Mouse (Mus musculus): Measurements from ENCODE around the gene Nucb1. TPM values are rescaled to one million over a fixed set of nuclear protein-coding genes. Genes with fewer than 3 reads are reported as not detected.
A peak's percentile ranks its signal among the peaks of the same experiment; 100 is the strongest.
"Not testable (repeated sequence)": the region's sequence is repeated elsewhere in the genome, so short reads cannot be mapped to it uniquely, and the experiment has no call there.

Gene Nucb1
- polyA plus RNA-seq, 1 experiment, result 115 TPM

GRCm38 (mm10) chr7:45467090-45467670 is 43.0 kb downstream of the Nucb1 start:
- peaks cover 37% of the 10 kb centered on the region for H3K36me3 ChIP-seq (ENCODE audit: control insufficient read depth, insufficient read depth)
- TF ChIP-seq MYOG (IDR thresholded peaks at IDR 0.05; ENCODE audit: control insufficient read depth, extremely low read depth, insufficient read length), result no peak
- H3K79me3 ChIP-seq (ENCODE audit: low read depth), result peaks cover 34% of the 10 kb centered on the region
- H3K27me3 ChIP-seq (ENCODE audit: control insufficient read depth, insufficient read depth, insufficient read length), result no peaks in the 10 kb centered on the region
- peaks cover 43% of the 10 kb centered on the region for H3K79me2 ChIP-seq (ENCODE audit: control insufficient read depth, insufficient read depth)
- no peak overlapping the region for H3K4me3 ChIP-seq (ENCODE audit: insufficient read depth, poor library complexity, severe bottlenecking)
- H3ac ChIP-seq (ENCODE audit: control insufficient read depth, insufficient read length, low read depth), result peak overlapping the region; percentile 46

- Histone ChIP-seq H3K27me3 (ENCODE audit: control insufficient read depth, insufficient read depth, insufficient read length) (no peaks in the 10 kb centered on the region), H3K36me3 (ENCODE audit: control insufficient read depth, insufficient read depth) (peaks cover 42% of the 10 kb centered on the region), H3ac (ENCODE audit: control insufficient read depth, insufficient read length, low read depth) (peak within 1 kb of the TSS; percentile 75), H3K4me3 (ENCODE audit: insufficient read depth, poor library complexity, severe bottlenecking) (peak within 1 kb of the TSS; percentile 76), H3K79me2 (ENCODE audit: control insufficient read depth, insufficient read depth) (peaks cover 43% of the 10 kb centered on the region), H3K79me3 (ENCODE audit: low read depth) (peaks cover 34% of the 10 kb centered on the region)
- TF ChIP-seq MAX (IDR thresholded peaks at IDR 0.05), result peak; percentile 79
- no peak for TF ChIP-seq FOSL1 (IDR thresholded peaks at IDR 0.05; ENCODE audit: insufficient read depth, low read length, poor library complexity, severe bottlenecking)
- peak; percentile 97 for TF ChIP-seq USF1 (IDR thresholded peaks at IDR 0.05; ENCODE audit: low read depth)
Measured at GRCm38 (mm10) chr7:45466283-45467089, 43.7 kb downstream of the Nucb1 start, which contains the start of gene Bax. Bax (minus strand) TSS chr7:45466898.

GRCm38 (mm10) chr7:45465549-45465948 is 44.7 kb downstream of the Nucb1 start:
- H3K27me3 ChIP-seq (ENCODE audit: control insufficient read depth, insufficient read depth, insufficient read length), result no peaks in the 10 kb centered on the region
- H3ac ChIP-seq (ENCODE audit: control insufficient read depth, insufficient read length, low read depth), result peak overlapping the region; percentile 75
- TF ChIP-seq MAX (IDR thresholded peaks at IDR 0.05) (no peak), MYOD1 (IDR thresholded peaks at IDR 0.05; ENCODE audit: control insufficient read depth, insufficient read length, low read depth) (no peak), CEBPB (IDR thresholded peaks at IDR 0.05; ENCODE audit: low read depth) (no peak), USF1 (IDR thresholded peaks at IDR 0.05; ENCODE audit: low read depth) (no peak), FOSL1 (IDR thresholded peaks at IDR 0.05; ENCODE audit: insufficient read depth, low read length, poor library complexity, severe bottlenecking) (no peak), MYOG (IDR thresholded peaks at IDR 0.05; ENCODE audit: control insufficient read depth, extremely low read depth, insufficient read length) (no peak), CTCF (IDR thresholded peaks at IDR 0.05; ENCODE audit: control insufficient read depth, insufficient read depth, insufficient read length) (no peak)
- peaks cover 42% of the 10 kb centered on the region for H3K36me3 ChIP-seq (ENCODE audit: control insufficient read depth, insufficient read depth)
- peak overlapping the region; percentile 76 for H3K4me3 ChIP-seq (ENCODE audit: insufficient read depth, poor library complexity, severe bottlenecking)
- peaks cover 44% of the 10 kb centered on the region for H3K79me2 ChIP-seq (ENCODE audit: control insufficient read depth, insufficient read depth)
- H3K79me3 ChIP-seq (ENCODE audit: low read depth), result peaks cover 36% of the 10 kb centered on the region

- Histone ChIP-seq H3K27me3 (ENCODE audit: control insufficient read depth, insufficient read depth, insufficient read length) (no peaks in the 10 kb centered on the region), H3ac (ENCODE audit: control insufficient read depth, insufficient read length, low read depth) (peak overlapping the region; percentile 75), H3K4me3 (ENCODE audit: insufficient read depth, poor library complexity, severe bottlenecking) (peak overlapping the region; percentile 76), H3K79me2 (ENCODE audit: control insufficient read depth, insufficient read depth) (peaks cover 48% of the 10 kb centered on the region), H3K79me3 (ENCODE audit: low read depth) (peaks cover 39% of the 10 kb centered on the region), H3K36me3 (ENCODE audit: control insufficient read depth, insufficient read depth) (peaks cover 46% of the 10 kb centered on the region)
- TF ChIP-seq MYOD1 (IDR thresholded peaks at IDR 0.05; ENCODE audit: control insufficient read depth, insufficient read length, low read depth) (no peak), USF1 (IDR thresholded peaks at IDR 0.05; ENCODE audit: low read depth) (no peak), MAX (IDR thresholded peaks at IDR 0.05) (no peak), MYOG (IDR thresholded peaks at IDR 0.05; ENCODE audit: control insufficient read depth, extremely low read depth, insufficient read length) (no peak), CEBPB (IDR thresholded peaks at IDR 0.05; ENCODE audit: low read depth) (no peak), FOSL1 (IDR thresholded peaks at IDR 0.05; ENCODE audit: insufficient read depth, low read length, poor library complexity, severe bottlenecking) (no peak), CTCF (IDR thresholded peaks at IDR 0.05; ENCODE audit: control insufficient read depth, insufficient read depth, insufficient read length) (no peak)
Measured at GRCm38 (mm10) chr7:45465112-45465511, 45.1 kb downstream of the Nucb1 start.

GRCm38 (mm10) chr7:45463987-45464778 is 46.0 kb downstream of the Nucb1 start:
- H3K79me3 ChIP-seq (ENCODE audit: low read depth), result peaks cover 42% of the 10 kb centered on the region

GRCm38 (mm10) chr7:45462868-45463267 is 47.3 kb downstream of the Nucb1 start:
- H3ac ChIP-seq (ENCODE audit: control insufficient read depth, insufficient read length, low read depth); H3K27me3 ChIP-seq (ENCODE audit: control insufficient read depth, insufficient read depth, insufficient read length); H3K4me3 ChIP-seq (ENCODE audit: insufficient read depth, poor library complexity, severe bottlenecking): not testable (repeated sequence)
- H3K79me2 ChIP-seq (ENCODE audit: control insufficient read depth, insufficient read depth), result peaks cover 67% of the 10 kb centered on the region
- peaks cover 59% of the 10 kb centered on the region for H3K36me3 ChIP-seq (ENCODE audit: control insufficient read depth, insufficient read depth)
- H3K79me3 ChIP-seq (ENCODE audit: low read depth), result peaks cover 55% of the 10 kb centered on the region

More at GRCm38 (mm10) chr7:45463987-45464778, 46.0 kb downstream of the Nucb1 start:
- H3ac ChIP-seq (ENCODE audit: control insufficient read depth, insufficient read length, low read depth), result no peak overlapping the region
- H3K27me3 ChIP-seq (ENCODE audit: control insufficient read depth, insufficient read depth, insufficient read length), result no peaks in the 10 kb centered on the region
- H3K4me3 ChIP-seq (ENCODE audit: insufficient read depth, poor library complexity, severe bottlenecking), result no peak overlapping the region
- peaks cover 47% of the 10 kb centered on the region for H3K36me3 ChIP-seq (ENCODE audit: control insufficient read depth, insufficient read depth)
- peaks cover 54% of the 10 kb centered on the region for H3K79me2 ChIP-seq (ENCODE audit: control insufficient read depth, insufficient read depth)
- TF ChIP-seq MAX (IDR thresholded peaks at IDR 0.05) (no peak), USF1 (IDR thresholded peaks at IDR 0.05; ENCODE audit: low read depth) (no peak), MYOD1 (IDR thresholded peaks at IDR 0.05; ENCODE audit: control insufficient read depth, insufficient read length, low read depth) (no peak), CTCF (IDR thresholded peaks at IDR 0.05; ENCODE audit: control insufficient read depth, insufficient read depth, insufficient read length) (no peak), FOSL1 (IDR thresholded peaks at IDR 0.05; ENCODE audit: insufficient read depth, low read length, poor library complexity, severe bottlenecking) (no peak), CEBPB (IDR thresholded peaks at IDR 0.05; ENCODE audit: low read depth) (no peak), MYOG (IDR thresholded peaks at IDR 0.05; ENCODE audit: control insufficient read depth, extremely low read depth, insufficient read length) (no peak)
